Mouse (Mus musculus) E14TG2a.4 (cell line): ENCODE measurements at regions not wholly inside any gene's neighbourhood (a gene's known extent, or its start where the extent isn't known, plus 50 kb on each side); places are given as distances from the start of the nearest gene placed in this dataset.

Source experiments
- CTCF ChIP-seq: conservative IDR thresholded peaks from 2 replicates; pipeline ENCODE4 v1.5.1; 2014; ENCODE audit warnings: low read length
- NANOG ChIP-seq: IDR thresholded peaks from 2 replicates; pipeline ENCODE4 v1.6.1; 2014; ENCODE audit warnings: borderline replicate concordance, low read length, mixed read lengths
- POU5F1 ChIP-seq: IDR thresholded peaks from 2 replicates; pipeline ENCODE4 v1.6.1; 2014; ENCODE audit warnings: low read length, borderline replicate concordance

GRCm38 (mm10) chr5:118473128-118473730, 87.2 kb upstream of the Med13l start:
- no peak for TF ChIP-seq CTCF
- peak; percentile 41; the same call in 1 of the 2 replicates for TF ChIP-seq NANOG
- TF ChIP-seq POU5F1, result no peak
